Mouse (Mus musculus): Measurements from ENCODE around the gene Hoxa10.

Gene Hoxa10

GRCm38 (mm10) chr6:52263321-52263585, 22.6 kb upstream of the Hoxa10 start:
- DNase-seq (ENCODE audit: extremely low spot score), result peak; percentile 37

- DNase-seq (ENCODE audit: extremely low spot score), result peak; percentile 48
Observed at GRCm38 (mm10) chr6:52262463-52263320, 22.0 kb upstream of the Hoxa10 start.

- peak; percentile 35 for DNase-seq (ENCODE audit: extremely low spot score)
Observed at GRCm38 (mm10) chr6:52261751-52262462, 21.3 kb upstream of the Hoxa10 start.

- DNase-seq (ENCODE audit: extremely low spot score), result peak; percentile 59
Observed at GRCm38 (mm10) chr6:52260654-52261575, 20.3 kb upstream of the Hoxa10 start, which contains the start of gene Hoxa13. TSS of gene Hoxa13 (minus strand) at chr6:52260880.

- peak; percentile 55 for DNase-seq (ENCODE audit: extremely low spot score)
Observed at GRCm38 (mm10) chr6:52259811-52260261, 19.2 kb upstream of the Hoxa10 start.

- no peak for DNase-seq (ENCODE audit: extremely low spot score)
Observed at GRCm38 (mm10) chr6:52259081-52259790, 18.6 kb upstream of the Hoxa10 start.

GRCm38 (mm10) chr6:52256956-52257355, 16.3 kb upstream of the Hoxa10 start:
- DNase-seq (ENCODE audit: extremely low spot score), result peak; percentile 80

GRCm38 (mm10) chr6:52253511-52254500, 13.2 kb upstream of the Hoxa10 start:
- no peak for DNase-seq (ENCODE audit: extremely low spot score)

- DNase-seq (ENCODE audit: extremely low spot score), result no peak
Observed at GRCm38 (mm10) chr6:52252775-52253376, 12.2 kb upstream of the Hoxa10 start.

GRCm38 (mm10) chr6:52252016-52252774, 11.5 kb upstream of the Hoxa10 start:
- DNase-seq (ENCODE audit: extremely low spot score), result no peak

GRCm38 (mm10) chr6:52251177-52251879, 10.7 kb upstream of the Hoxa10 start:
- DNase-seq (ENCODE audit: extremely low spot score), result no peak

- no peak for DNase-seq (ENCODE audit: extremely low spot score)
Observed at GRCm38 (mm10) chr6:52249826-52250225, 9.2 kb upstream of the Hoxa10 start.

- DNase-seq (ENCODE audit: extremely low spot score), result no peak
Observed at GRCm38 (mm10) chr6:52249415-52249738, 8.7 kb upstream of the Hoxa10 start.

- DNase-seq (ENCODE audit: extremely low spot score), result no peak
Observed at GRCm38 (mm10) chr6:52248638-52249414, 8.2 kb upstream of the Hoxa10 start.

GRCm38 (mm10) chr6:52247766-52248637, 7.3 kb upstream of the Hoxa10 start:
- DNase-seq (ENCODE audit: extremely low spot score), result no peak

- DNase-seq (ENCODE audit: extremely low spot score), result no peak
Observed at GRCm38 (mm10) chr6:52246916-52247315, 6.3 kb upstream of the Hoxa10 start.

- DNase-seq (ENCODE audit: extremely low spot score), result no peak
Observed at GRCm38 (mm10) chr6:52246403-52246803, 5.7 kb upstream of the Hoxa10 start.
